Mouse (Mus musculus) frontal cortex, adult (tissue): ENCODE results near the gene Apopt1.
A peak's percentile ranks its signal among the peaks of the same experiment; 100 is the strongest.

ENCODE experiments used
- ATAC-seq: cut with Nextera tagmentation; 2 replicates; pipeline ENCODE4 v1.9.2; 2017; ENCODE audit warnings: mild to moderate bottlenecking, moderate library complexity, mixed read lengths; ENCODE audit not compliant: low TSS enrichment

Apopt1 gene

DNA sequence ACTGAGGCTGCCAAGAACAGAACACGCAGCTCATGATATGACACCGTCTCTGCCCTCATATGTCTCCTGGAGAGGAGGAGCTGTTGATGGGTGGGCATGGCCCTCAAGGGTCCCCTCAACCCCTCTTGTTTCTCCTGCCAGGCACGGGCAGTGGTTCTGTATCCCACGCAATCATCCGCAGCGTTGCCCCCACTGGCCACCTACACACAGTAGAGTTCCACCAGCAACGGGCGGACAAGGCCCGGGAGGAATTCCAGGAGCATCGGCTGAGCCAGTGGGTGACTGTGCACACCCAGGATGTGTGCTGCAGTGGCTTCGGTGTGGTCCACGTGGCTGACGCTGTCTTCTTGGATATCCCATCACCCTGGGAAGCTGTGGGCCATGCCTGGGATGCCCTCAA is 32.4 kb upstream of the Apopt1 start:
- ATAC-seq = peak; percentile 39; the same call in 1 of the 2 replicates

- peak; percentile 48; the same call in 1 of the 2 replicates for ATAC-seq
Measured at GRCm38 (mm10) chr12:111681305-111681704, 31.8 kb upstream of the Apopt1 start.

- ATAC-seq = peak; percentile 22
Measured at GRCm38 (mm10) chr12:111682003-111682402, 31.1 kb upstream of the Apopt1 start.

DNA sequence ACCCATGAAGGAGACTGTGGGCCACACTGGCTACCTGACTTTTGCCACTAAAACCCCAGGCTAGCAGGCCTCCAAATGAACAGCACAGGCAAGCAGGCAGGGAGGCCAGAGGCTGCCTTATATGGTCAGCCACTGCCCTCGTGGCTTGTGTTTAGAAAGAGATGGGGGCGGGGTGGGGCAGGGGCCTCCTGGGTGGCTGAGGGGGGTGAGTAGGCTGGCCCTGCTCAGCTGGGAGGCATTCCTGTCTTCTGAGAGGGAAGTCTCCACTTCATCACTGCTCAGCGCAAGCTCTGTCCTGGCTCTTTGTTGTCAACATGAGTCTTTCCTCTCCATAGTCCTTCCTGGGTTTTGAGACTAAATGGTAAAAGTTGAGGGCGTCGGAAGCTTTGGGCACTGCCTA is 30.3 kb upstream of the Apopt1 start:
- no peak for ATAC-seq

DNA sequence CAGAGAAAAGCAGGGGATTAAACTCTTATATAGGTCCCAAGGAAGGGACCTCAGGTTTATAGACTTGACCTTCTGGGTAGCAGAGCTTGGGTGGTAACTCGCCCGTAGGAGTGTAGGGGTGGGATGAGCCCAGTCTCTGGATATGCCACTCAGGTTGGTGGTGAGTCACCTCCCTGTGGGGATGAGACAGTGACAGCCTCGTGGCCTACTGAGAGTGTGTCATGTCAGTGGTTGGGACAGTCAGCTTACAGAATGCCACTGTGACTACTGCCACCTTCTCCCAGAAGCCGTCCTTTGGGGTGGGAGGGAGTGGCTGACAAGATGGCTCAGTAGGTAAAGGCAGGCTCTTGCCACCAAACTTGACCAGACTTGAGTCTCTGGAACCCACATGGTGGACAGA is 26.7 kb upstream of the Apopt1 start:
- ATAC-seq = no peak

- ATAC-seq = peak; percentile 38
Measured at GRCm38 (mm10) chr12:111687350-111688068, 25.6 kb upstream of the Apopt1 start.

- no peak for ATAC-seq
Measured at GRCm38 (mm10) chr12:111688069-111688428, 25.0 kb upstream of the Apopt1 start.

- ATAC-seq = no peak
Measured at GRCm38 (mm10) chr12:111689426-111689825, 23.6 kb upstream of the Apopt1 start.

GRCm38 (mm10) chr12:111691346-111691872 is 21.7 kb upstream of the Apopt1 start:
- no peak for ATAC-seq

DNA sequence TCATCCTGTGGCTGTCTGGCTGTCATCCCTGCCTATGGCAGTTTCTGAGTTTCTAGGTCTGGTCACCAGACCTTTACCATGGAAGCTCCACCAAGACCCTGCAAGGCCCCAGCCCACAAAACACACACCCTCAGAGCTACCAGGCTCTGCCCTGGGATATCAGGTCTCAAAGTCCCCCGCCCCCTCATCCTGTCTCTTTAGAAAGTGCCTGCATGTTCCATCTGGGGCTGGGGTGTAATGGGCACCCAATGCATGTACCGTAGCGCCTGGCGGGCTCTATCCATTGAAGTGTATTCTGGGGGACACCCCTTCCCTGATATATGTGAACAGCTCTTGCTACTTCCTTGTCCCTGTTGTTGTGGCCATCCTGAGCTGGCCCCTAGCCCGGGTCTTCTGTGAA is 20.2 kb upstream of the Apopt1 start:
- no peak for ATAC-seq

DNA sequence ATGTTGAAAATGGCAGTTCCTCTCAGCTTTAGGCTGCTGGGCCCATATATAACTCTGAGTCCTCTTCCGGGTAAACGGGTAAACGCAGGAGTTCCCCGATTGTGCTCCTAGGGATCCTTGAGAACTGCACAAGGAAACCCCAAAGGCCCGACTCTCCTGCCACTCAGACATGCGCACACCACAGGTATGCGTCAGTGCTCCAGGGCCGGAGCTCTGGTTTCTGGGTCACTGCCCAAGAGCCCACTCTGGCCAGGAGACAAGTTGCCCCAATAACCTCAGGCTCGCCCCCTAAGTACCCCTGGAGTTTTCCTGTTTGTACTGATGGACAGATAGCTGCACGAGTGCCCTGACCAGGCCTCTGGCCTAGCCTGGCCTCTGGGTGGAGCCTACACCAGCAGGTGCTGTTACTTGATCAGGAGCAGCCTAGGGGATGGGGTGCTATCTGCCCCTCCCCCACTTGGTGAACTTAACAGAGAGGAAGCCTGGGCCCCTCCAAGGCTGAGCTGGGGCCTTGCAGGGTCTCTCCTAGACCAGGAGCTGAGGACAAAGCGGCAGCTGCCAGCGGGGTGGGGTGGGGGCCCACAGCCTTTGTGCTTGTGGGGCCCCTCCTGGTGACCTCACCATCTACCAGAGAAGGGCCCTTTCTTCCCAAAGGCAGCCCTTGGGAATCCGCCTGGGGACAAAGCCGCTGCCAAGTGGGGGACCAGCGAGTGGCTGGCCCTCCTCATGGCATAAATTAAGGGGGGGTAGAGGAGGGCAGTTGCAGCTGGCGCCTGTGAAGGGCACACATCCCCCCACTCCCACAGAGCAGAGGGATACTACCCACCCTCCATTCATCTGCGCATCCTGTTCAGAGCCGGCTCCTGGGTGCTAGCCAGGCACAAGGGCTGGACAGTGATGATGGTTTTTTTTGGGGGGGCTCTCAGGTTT is 19.5 kb upstream of the Apopt1 start:
- ATAC-seq = peak; percentile 32

- no peak; the same call in 1 of the 2 replicates for ATAC-seq
Measured at GRCm38 (mm10) chr12:111694271-111694781, 18.7 kb upstream of the Apopt1 start.

DNA sequence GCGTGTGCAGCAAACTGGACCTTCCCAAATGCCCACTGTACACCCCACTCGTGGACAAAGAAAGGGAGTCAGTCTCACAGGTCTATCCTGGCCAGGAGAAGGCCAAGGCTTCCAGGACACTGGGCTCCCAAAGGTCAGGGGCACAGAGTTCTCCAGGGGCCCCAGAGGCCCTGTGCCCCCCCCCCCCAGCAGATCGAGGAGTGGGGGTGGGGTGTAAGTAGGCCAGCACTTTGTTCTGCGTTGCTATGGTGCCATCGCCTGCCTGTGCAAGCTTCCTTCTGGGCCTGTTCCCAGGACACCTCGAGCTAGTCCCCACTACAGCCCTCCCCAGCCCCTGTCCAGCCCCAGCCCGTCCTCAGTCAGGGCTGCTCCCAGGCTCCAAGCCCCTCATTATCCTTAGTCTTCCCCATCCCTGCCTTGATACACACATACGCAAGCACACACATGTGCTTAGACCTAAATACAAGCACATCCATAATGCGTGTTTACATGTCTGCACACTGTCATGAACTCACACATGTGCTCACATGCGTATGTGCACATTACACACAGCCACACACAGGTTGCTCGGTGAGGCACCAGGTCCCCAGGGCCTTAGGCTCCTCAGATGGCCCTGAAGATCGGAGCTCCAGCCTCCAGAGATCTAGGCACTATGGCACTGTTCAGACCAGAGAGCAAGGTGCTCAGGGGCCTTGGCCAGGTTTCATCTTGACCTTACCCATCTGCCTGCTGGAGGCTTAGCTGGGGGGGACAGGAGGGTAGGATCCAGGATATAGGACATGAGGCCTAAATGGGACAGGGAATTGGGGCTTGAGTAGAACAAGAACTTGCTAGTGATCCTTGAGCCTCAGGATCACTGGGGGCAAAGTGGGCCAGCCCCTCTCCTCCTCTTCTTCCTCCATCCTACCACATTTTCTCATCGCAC is 17.9 kb upstream of the Apopt1 start:
- peak; percentile 29; the same call in 1 of the 2 replicates for ATAC-seq

GRCm38 (mm10) chr12:111696239-111696638 is 16.8 kb upstream of the Apopt1 start:
- peak; percentile 22; the same call in 1 of the 2 replicates for ATAC-seq

DNA sequence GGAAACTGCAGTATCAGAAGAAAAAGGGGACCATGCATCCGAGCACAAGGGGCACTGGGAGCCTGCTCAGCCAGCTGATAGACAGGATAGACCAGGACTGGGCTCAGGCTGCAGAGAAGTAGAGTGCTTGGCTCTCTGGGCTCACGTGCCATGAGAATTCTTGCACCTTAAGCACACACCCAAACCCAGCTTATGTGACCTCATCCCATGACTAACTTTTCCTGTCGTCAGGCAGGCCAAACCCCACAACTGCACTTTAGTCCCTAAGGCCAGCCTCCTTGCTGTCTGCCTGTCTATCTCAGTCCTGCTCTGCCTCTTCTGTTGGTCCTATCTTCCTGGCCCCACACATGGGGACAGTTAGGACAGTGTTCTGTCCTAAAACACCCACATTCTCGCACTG is 15.4 kb upstream of the Apopt1 start:
- no peak for ATAC-seq

- ATAC-seq = no peak
Measured at GRCm38 (mm10) chr12:111698346-111698913, 14.6 kb upstream of the Apopt1 start.

DNA sequence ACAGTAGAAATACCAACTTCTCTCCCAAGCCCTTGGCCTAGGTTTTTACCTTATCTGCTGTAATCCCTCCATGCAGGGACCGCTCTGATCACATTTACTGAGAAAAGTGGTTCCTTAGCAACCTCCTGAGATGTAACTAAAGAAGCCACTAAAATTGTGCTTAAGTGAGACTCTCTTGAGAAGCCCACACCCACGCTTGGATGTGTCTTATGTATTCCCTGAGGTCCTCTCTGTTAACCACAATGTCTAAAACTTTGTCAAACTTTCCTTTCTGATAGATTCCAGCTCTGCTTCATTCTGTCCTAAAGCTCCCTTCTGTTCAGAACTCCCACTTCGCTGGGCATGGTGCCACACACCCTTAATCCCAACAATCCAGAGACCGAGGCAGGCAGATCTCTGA is 13.5 kb upstream of the Apopt1 start:
- peak; percentile 39 for ATAC-seq

- peak; percentile 72 for ATAC-seq
Measured at GRCm38 (mm10) chr12:111700920-111701458, 12.1 kb upstream of the Apopt1 start.

- ATAC-seq = no peak
Measured at GRCm38 (mm10) chr12:111703301-111703700, 9.8 kb upstream of the Apopt1 start.

DNA sequence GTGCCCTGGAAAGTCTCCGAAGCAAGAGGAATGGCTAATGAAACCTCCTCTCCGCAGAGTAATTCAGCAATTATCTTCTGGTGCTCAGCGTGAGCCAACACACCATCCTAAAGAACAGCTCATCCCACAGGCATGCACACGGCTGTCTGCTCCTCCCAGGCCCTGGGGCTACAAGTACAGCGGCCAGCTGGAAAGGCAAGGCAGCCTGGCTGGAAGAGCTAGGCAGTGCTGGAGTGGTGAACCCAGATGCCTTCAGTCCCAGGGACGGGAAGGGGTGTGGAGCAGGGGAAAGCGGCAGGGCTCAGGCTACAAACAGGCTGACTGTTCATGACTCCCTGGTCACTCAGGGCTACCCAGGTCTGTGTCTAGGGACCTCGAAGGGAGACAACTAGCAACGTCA is 8.5 kb upstream of the Apopt1 start:
- no peak for ATAC-seq
